Mouse (Mus musculus) embryonic fibroblast, embryonic 13.5 days (primary cell): Measurements from ENCODE around the gene Eif4ebp2.

Experiments used
- CTCF ChIP-seq: IDR thresholded peaks from 2 replicates; pipeline ENCODE4 v1.5.1; 2011; ENCODE audit warnings: mild to moderate bottlenecking, control low read depth, low read length, moderate library complexity, borderline replicate concordance; ENCODE audit not compliant: insufficient read depth
- POLR2A ChIP-seq: IDR thresholded peaks from 2 replicates; pipeline ENCODE4 v1.6.1; 2011; ENCODE audit warnings: low read depth, mild to moderate bottlenecking, control low read depth, low read length, moderate library complexity

- TF ChIP-seq CTCF: no peak
- no peak for TF ChIP-seq POLR2A
Observed at GRCm38 (mm10) chr10:61479927-61480326, 27.5 kb upstream of the Eif4ebp2 start.
